Mouse (Mus musculus) liver, embryonic 14.5 days (tissue): ENCODE results near the gene Commd1. TPM values are rescaled to one million over a fixed set of nuclear protein-coding genes. Genes with fewer than 3 reads are reported as not detected.

Experiments used
- ATAC-seq: fragments of 200-750 bp; cut with Nextera tagmentation; 2 replicates; pipeline ENCODE4 v1.8.0; 2017; ENCODE audit warnings: moderate number of reproducible peaks, mild to moderate bottlenecking, moderate library complexity; ENCODE audit not compliant: insufficient read depth
- DNase-seq, 3 experiments: peaks; one replicate each; pipeline ENCODE4 v3.0.0-alpha.2; 2012 to 2013; ENCODE audit warnings: low read depth in 3 of 3, low spot score in 3 of 3
- H3K27ac ChIP-seq: fragments of 300-500 bp; sonication (generic); 2 replicates; pipeline ENCODE4 v1.5.1; 2014; ENCODE audit warnings: moderate library complexity, mild to moderate bottlenecking, control low read depth, inconsistent platforms
- H3K27me3 ChIP-seq: fragments of 300-500 bp; sonication (generic); 2 replicates; pipeline ENCODE4 v1.6.1; 2014; ENCODE audit warnings: mild to moderate bottlenecking, low read length, moderate library complexity; ENCODE audit not compliant: control insufficient read depth, insufficient read depth
- H3K36me3 ChIP-seq: fragments of 300-500 bp; sonication (generic); replicated peaks from 2 replicates; pipeline ENCODE4 v1.6.1; 2014; ENCODE audit warnings: low read depth; ENCODE audit not compliant: control insufficient read depth, insufficient read depth
- H3K4me1 ChIP-seq, 2 experiments: fragments of 200-500 bp in 1 of 2; fragments of 300-500 bp in 1 of 2; sonication (generic) in 1 of 2; replicated peaks; 2 replicates each; pipeline ENCODE4 v1.6.1; 2012 to 2014; ENCODE audit warnings: antibody characterized with exemption in 1 of 2, inconsistent platforms in 1 of 2, low read length in 1 of 2; ENCODE audit not compliant: control insufficient read depth in 2 of 2, insufficient read depth in 2 of 2
- H3K4me2 ChIP-seq: fragments of 300-500 bp; sonication (generic); 2 replicates; pipeline ENCODE4 v1.6.1; 2014; ENCODE audit warnings: low read depth, mild to moderate bottlenecking, control low read depth, moderate library complexity
- H3K4me3 ChIP-seq, 2 experiments: fragments of 200-500 bp in 1 of 2; fragments of 300-500 bp in 1 of 2; sonication (generic) in 1 of 2; 2 replicates each; pipeline ENCODE4 v1.5.1; 2012 to 2014; ENCODE audit warnings: low read depth in 2 of 2, low read length in 2 of 2, mild to moderate bottlenecking in 2 of 2, control low read depth in 1 of 2, inconsistent platforms in 1 of 2, moderate library complexity in 1 of 2; ENCODE audit not compliant: insufficient read depth in 1 of 2
- H3K9ac ChIP-seq: fragments of 300-500 bp; sonication (generic); replicated peaks from 2 replicates; pipeline ENCODE4 v1.6.1; 2014; ENCODE audit warnings: mild to moderate bottlenecking, control low read depth, moderate library complexity
- H3K9me3 ChIP-seq: fragments of 300-500 bp; sonication (generic); 2 replicates; pipeline ENCODE4 v1.6.1; 2016; ENCODE audit warnings: low read length, mixed read lengths; ENCODE audit not compliant: control insufficient read depth
- CTCF ChIP-seq: IDR thresholded peaks from 2 replicates; pipeline ENCODE4 v1.5.1; 2016; ENCODE audit warnings: antibody characterized with exemption, low read depth, control low read depth
- EP300 ChIP-seq: IDR thresholded peaks from 2 replicates; pipeline ENCODE4 v1.6.1; 2016; ENCODE audit warnings: antibody characterized with exemption, low read depth
- WGBS: fragments of 180-500 bp; shearing (Covaris S2); extraction: QIAGEN DNeasy Blood & Tissue Kit; methylation state at CpG from one replicate; pipeline ENCODE4 v1.1.7; 2014; ENCODE audit not compliant: insufficient replicate concordance; 5-methylcytosine and 5-hydroxymethylcytosine counted together
- polyA plus RNA-seq, 2 experiments: library from polyadenylated mRNA; depleted of rRNA in 1 of 2; stranded (reverse) in 1 of 2; unstranded in 1 of 2; fragments of >200 nt; fragmentation: Nextera tagmentation in 1 of 2; extraction: Ambion mirVana in 1 of 2; gene quantifications; 2 replicates each; pipeline versions ENCODE4 v1.2.1 to v1.2.3; 2012 to 2014

Commd1 gene
- polyA plus RNA-seq, 2 experiments: 35.6 to 203 TPM

DNA sequence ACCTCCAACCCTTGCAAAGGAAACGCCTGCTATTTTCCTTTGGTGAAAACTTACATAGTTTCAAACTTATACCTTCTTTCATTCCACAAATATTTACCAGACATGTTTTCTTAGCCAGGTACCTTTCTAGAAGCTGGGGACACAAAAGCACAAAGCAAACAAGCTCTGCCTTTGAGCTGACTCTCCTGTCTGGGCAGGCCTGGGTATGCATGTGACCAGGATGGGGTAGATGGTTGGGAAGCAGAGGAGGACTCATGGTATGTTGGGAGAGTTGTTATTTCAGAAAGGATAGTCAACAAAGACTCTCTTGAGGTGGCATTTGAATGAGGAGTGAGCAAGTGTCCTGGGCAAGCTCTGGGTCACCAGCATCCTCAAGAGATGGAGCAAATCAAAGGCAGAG lies 30.9 kb upstream of the Commd1 start:
- no peak for ATAC-seq

DNA sequence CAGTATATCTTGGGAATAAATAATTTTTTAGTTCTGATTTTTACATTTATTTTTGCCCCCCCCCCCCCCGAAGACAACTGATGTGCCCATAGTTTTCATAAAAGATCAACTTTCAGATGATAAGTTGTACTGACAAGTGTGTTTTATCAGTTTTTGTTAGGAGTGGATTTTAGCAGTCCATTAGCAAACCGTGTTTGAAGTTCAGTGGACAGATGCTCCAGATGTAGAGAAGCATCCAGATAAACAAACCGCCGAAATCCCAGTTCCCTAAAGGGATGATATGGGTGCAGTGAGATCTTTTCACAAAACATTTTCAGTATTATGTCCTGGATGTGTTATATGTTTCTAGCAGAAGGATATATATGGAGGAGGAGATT lies 26.6 kb upstream of the Commd1 start:
- no peak for ATAC-seq
- H3K4me2 ChIP-seq: peak overlapping the region; percentile 83
- DNase-seq: no peak
- peak overlapping the region; percentile 77 for H3K9ac ChIP-seq
- H3K4me1 ChIP-seq: peaks cover 6 to 7% of the 10 kb centered on the region in 2 experiments
- H3K36me3 ChIP-seq: peaks cover 15% of the 10 kb centered on the region
- no peak overlapping the region for H3K27ac ChIP-seq
- no peak for TF ChIP-seq CTCF
- TF ChIP-seq EP300: no peak
- 26% methylated on average over 4 of the region's 4 CpGs for WGBS
- H3K9me3 ChIP-seq: no peaks in the 10 kb centered on the region
- peak overlapping the region in 1 of 2 experiments; percentile 66; a peak in 2 of 4 replicates for H3K4me3 ChIP-seq
- H3K27me3 ChIP-seq: no peaks in the 10 kb centered on the region

More for the DNA sequence above, 30.9 kb upstream of the Commd1 start:
- no peak for DNase-seq
- Histone ChIP-seq H3K36me3 (no peaks in the 10 kb centered on the region), H3K9me3 (no peaks in the 10 kb centered on the region), H3K4me1 (no peaks in the 10 kb centered on the region), H3K27me3 (no peaks in the 10 kb centered on the region), H3K4me3 (no peak overlapping the region), H3K4me2 (no peak overlapping the region), H3K9ac (no peak overlapping the region), H3K27ac (no peak overlapping the region)
- WGBS: 45% methylated on average over 1 of the region's 1 CpGs
- TF ChIP-seq EP300 (no peak), CTCF (no peak)

DNA sequence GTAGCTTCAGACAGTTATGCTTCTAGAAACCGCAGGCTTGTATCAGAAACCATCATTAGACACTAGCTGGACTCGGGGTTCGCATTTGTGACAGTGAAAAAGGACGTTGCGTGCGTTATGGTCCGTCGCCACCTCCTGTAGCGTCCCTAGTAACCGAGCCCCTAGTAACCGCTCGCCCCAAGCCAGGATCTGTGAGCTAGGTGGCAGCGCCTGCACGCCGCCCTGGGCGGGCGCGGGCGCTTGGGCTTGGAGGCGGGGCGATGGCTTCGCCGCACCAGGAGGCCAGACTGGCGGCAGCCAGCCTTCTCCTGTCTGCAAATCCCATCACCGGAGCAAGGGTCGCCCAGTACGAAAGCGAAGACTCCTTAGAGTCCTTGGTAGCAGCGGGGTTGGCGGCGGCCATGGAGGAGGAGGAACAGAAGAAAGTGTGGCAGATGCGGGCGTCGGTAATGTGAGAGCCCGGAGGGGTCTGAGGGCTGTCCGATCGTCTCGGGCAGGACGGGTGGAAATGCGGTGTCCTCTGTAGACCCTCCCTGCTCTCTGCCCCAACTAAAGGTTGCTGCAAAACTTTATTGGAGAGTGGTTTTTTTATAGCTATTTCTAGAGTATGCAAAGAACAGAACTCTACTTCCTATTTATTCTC lies 26.1 kb upstream of the Commd1 start:
- peak overlapping the region; percentile 66 to 90 for H3K4me3 ChIP-seq

DNA sequence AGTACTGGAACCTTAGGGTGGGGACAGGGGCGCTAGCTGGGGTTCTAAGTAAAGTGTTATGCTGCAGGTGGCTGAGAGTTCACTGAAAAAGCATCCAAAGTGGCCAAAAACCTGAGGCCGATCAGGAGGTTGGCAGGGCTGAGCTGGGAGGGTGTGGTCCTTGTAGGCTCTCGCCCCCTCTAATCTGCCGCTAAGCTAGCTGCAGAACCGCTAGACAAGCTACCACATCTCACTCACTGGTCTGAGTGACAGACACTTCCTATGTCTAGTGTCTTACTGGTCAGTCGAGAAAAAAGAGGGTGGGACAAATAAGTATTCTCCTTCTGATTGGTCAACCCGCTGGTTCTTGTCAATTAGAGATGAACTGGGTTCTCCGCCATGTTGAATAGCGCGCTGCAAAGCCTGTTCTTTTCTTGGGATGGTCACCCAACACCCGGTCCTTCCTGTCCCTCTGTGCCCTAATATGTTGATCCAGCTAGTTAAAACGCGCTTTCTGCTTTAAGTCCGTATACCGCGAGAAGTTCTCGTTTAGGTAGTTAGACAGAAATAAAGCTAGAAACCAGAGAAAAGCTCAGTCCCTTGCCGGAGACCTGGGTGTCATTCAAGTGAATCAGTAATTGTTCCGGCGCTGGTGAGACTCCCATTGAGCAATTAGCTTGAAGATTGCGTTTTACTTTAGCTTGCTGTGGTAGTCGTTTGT lies 25.4 kb upstream of the Commd1 start, which contains the start of gene Fam161a:
TSS of gene Fam161a (plus strand) at position 51 of the 700 bp plus-strand sequence.
- no peaks in the 10 kb centered on the region for H3K27me3 ChIP-seq
- DNase-seq (peak; percentile 91 to 94 (median 93)), ATAC-seq (peak; percentile 94)
- H3K9ac ChIP-seq: peak within 1 kb of the TSS; percentile 77
- peak within 1 kb of the TSS; percentile 87 for H3K27ac ChIP-seq
- peaks cover 6 to 7% of the 10 kb centered on the region in 2 experiments for H3K4me1 ChIP-seq
- peak within 1 kb of the TSS; percentile 83 for H3K4me2 ChIP-seq
- TF ChIP-seq EP300 (no peak), CTCF (no peak)
- peaks cover 25% of the 10 kb centered on the region for H3K36me3 ChIP-seq
- peak within 1 kb of the TSS; percentile 66 to 90 for H3K4me3 ChIP-seq
- WGBS: under 1% methylated on average over 22 of the region's 22 CpGs
- H3K9me3 ChIP-seq: no peaks in the 10 kb centered on the region

More for the DNA sequence above, 26.1 kb upstream of the Commd1 start:
- peak overlapping the region; percentile 83 for H3K4me2 ChIP-seq
- H3K4me1 ChIP-seq: peaks cover 6 to 7% of the 10 kb centered on the region in 2 experiments
- no peaks in the 10 kb centered on the region for H3K9me3 ChIP-seq
- peak overlapping the region; percentile 77 for H3K9ac ChIP-seq
- peaks cover 20% of the 10 kb centered on the region for H3K36me3 ChIP-seq
- ATAC-seq (peak; percentile 82), DNase-seq (peak; percentile 69 to 76 (median 71))
- H3K27me3 ChIP-seq: no peaks in the 10 kb centered on the region
- peak; percentile 43; the same call in 1 of the 2 replicates for TF ChIP-seq CTCF
- no peak for TF ChIP-seq EP300
- under 1% methylated on average over 40 of the region's 40 CpGs for WGBS
- H3K27ac ChIP-seq: peak overlapping the region; percentile 87

DNA sequence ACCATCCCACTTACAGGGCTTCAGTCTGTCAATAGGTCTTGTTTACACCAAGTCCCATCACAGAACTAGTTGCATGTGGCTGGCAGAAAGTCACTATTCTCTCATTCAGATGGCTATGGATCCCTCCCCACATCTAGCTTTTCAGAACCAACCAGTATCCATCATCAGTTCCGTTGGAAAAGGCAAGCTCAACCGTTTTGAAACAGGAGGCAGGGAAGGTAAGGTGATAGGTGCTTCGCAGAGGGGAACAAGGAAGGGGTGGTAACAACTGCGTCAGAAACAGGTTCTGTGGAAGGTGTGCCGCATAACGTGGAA lies 24.9 kb upstream of the Commd1 start:
- WGBS: 4% methylated on average over 6 of the region's 6 CpGs
- Histone ChIP-seq H3K9ac (peak overlapping the region; percentile 61), H3K27ac (peak overlapping the region; percentile 87)

More for the DNA sequence above, 24.9 kb upstream of the Commd1 start:
- peaks cover 30% of the 10 kb centered on the region for H3K36me3 ChIP-seq
- H3K4me1 ChIP-seq: peaks cover 6 to 7% of the 10 kb centered on the region in 2 experiments
- ATAC-seq: peak; percentile 60
- peak overlapping the region; percentile 83 for H3K4me2 ChIP-seq
- H3K27me3 ChIP-seq: no peaks in the 10 kb centered on the region
- H3K4me3 ChIP-seq: peak overlapping the region; percentile 66 to 90
- TF ChIP-seq EP300 (no peak), CTCF (no peak)
- no peak for DNase-seq
- H3K9me3 ChIP-seq: no peaks in the 10 kb centered on the region
